Mouse (Mus musculus): ENCODE data around the gene Mrm1.

- TF ChIP-seq POLR2A (IDR thresholded peaks at IDR 0.05; ENCODE audit: insufficient read length, low read depth) = no peak
- TF ChIP-seq E2F4 (IDR thresholded peaks at IDR 0.05; ENCODE audit: insufficient read depth) = no peak
- no peak for TF ChIP-seq MAX (IDR thresholded peaks at IDR 0.05; ENCODE audit: low read depth)
- no peak for TF ChIP-seq USF1 (IDR thresholded peaks at IDR 0.05; ENCODE audit: low read depth)
- TF ChIP-seq POLR2AphosphoS2 (IDR thresholded peaks at IDR 0.05; ENCODE audit: insufficient read length, low read depth) = no peak
- TF ChIP-seq TCF12 (IDR thresholded peaks at IDR 0.05; ENCODE audit: insufficient read depth, poor library complexity, severe bottlenecking) = no peak
Observed at GRCm38 (mm10) chr11:84865268-84865667, 46.0 kb upstream of the Mrm1 start.
